Mouse (Mus musculus) liver (tissue): ENCODE measurements around the gene Pknox2.
A peak's percentile ranks its signal among the peaks of the same experiment; 100 is the strongest.

Source experiments
- DNase-seq: peaks from one replicate; pipeline ENCODE4 v3.0.0-alpha.2; 2020; ENCODE audit warnings: mixed read lengths

Gene Pknox2

DNA sequence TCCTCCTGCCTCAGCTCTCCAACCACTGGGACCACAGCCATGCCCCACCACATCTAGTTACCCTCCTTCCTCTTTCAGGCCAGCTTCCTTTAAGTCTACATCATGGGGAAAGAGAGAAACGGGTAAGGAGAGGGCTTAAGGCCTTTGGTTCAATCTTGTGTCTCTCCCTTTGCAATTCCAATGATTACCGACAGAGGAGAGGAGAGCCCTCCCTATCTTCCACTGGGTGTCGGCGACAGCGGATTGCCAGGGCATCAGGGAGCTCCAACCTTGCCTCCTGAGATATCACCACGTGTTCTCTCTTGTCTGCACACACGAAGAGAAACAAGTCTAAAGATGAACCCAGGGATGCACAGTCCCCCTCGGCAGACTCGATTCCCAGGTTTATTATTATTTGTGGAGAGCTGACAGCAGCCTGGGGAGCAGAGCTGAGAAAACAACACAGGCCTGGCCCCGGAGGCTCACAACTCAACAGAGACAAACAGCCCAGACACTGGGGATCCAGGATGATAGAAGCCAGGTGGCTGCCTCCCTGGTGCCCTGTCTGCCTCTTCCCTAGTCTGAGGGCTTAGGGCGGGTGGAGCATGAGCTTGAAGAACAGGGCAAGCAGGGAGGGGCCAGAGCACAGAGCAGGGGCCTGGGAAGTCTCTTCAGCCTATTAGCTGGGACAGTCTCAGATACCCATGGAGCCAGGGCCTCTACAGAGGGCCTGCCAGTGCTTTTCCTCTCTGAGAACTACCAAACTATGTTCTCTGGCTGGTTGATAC is 170.4 kb downstream of the Pknox2 start:
- DNase-seq = peak; percentile 11

DNA sequence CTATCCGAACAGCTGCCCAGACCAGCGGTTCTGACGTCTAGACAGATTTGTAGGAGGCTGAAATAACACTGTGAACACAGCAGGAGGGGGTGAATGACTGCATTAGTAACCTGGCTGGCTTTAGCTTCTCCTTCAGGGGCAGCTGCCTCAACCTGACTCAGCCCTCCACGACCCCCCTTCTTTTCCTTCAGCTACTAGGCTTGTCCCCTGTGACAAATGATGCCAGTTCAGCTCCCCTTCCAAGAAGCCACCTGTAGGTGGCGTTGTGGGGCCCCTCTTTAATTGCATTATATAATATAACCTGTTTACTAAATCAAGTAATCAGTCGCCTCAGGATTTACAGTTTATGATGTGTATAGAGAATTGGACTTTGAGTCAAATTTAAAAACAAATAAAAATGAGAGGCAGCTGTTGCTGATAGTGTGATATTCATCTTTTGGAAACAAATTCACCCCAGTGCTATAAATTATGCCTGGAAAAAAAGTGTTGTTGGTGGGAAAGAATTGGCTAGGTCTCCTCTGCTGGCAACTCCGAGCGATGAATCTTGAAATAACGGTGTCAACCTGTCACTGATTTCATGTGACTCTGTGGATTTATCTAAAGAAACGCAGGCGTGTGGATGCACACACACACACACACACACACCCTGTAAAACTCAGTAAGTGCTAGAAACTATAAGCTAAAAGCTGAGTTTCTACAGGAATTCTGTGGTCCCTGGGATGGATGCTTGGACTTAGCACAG is 173.6 kb downstream of the Pknox2 start:
- no peak for DNase-seq

DNA sequence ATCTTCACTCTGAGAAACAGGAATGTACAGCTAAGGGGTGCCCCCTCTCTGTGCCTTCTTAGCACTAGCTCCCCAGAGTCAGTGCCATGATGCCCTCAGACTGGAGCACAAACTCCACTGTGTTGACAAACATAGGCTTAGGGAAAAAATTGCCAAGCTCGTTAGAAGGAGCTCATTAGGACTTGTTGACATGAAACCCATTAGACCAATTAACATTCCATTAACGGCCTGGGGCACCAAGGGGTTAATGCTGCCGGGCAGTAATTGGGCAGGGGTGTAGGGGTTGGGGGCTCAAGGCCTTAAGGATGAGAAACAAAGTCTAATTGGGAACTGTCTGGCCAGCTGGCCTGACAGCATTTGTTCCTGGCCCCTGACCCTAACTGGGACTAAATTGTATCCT is 175.1 kb downstream of the Pknox2 start:
- no peak for DNase-seq

DNA sequence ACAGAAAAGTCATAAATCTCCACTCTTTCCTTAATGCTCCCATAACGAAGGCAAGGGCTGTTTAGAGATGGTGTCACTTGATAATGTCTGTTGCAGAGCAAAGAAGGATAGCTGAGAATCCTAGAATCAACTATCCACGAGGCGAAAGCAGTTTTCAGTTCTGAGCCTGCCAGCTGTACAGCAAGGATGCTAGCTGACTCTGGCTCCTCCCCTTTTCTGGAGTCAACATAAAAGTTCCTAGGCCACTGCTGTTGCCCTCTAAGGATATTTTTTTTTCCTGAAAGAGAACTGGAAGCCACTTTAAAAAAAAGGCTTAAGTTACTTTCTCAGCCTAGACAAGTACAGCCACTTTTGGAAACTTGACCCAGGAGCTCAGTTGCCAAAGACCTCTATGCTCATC is 176.1 kb downstream of the Pknox2 start:
- no peak for DNase-seq

DNA sequence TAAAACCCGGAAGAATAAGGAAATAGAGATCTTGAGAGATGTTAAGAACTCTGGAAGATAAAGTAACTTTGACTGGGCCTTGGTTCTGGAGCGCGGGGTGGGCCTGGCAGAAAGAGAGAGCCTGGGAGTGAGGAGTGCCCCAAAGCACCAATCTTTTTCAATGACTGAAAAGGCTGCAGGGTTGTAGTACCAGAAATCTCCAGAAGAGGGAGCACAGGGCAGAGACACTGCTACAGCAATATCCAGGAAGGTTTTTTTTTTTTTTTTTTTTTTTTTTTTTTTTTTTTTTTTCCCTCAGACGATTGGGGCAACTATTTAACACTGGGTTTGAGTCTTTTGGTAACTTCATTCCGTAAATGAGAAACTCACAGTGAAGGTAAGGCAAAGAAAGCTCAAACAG is 176.6 kb downstream of the Pknox2 start:
- peak; percentile 68 for DNase-seq

DNA sequence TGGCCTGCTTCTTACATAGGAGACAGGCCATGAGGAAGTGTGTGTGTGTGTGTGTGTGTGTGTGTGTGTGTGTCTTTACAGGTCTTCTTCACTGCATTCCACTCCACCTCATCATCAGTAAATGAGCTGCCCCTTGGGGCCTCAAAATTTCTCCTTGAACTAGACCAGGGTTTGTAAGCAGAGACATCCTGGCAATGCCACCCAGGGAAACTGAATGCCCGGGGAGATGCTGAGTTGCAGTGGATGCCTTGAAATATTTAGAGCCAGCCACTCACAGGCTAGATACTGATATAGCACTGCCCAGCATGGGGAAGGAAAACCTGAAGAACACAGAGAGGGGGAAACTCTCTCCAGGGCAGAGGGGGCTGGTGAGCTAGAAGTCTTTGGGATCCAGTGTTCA is 178.1 kb downstream of the Pknox2 start:
- DNase-seq = no peak

DNA sequence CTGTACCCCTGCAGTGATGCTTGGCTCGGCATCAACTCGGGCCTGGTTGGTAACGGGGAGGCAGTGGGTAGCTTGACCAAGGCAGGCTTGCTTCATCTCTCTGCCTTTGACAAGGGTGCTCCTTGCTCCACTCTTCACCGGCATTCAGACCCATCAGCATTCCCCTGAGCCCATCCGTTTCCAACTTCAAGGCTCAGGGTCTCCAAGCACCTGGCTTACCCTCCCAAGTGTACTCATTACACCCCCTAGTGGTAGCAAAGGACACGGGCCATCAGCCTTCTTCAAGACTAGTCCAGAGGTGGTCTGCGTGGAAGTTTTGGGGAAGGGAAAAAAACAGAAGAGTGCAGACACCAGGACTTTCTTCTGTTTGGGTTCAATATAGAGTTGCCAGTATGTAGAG is 178.5 kb downstream of the Pknox2 start:
- DNase-seq = peak; percentile 23

DNA sequence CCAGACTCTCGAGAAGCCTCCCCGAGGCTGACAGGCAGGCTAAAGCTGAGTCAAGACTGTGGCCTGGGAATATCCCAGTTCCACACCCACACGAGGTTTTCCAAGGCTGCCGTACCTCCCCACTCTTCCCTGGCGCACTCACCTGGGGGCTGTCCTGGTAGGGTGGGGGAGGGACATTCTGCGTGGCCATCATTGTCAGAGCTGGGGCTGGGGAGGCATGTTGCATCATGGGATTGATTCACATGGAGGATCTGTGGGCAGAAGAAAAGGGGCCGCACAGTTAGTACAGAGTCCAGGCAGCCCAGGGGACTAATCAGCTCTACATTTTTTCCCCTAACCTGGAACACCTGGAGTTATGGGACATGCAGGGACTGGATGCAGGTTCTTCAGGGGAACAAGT is 179.0 kb downstream of the Pknox2 start:
- DNase-seq = no peak

DNA sequence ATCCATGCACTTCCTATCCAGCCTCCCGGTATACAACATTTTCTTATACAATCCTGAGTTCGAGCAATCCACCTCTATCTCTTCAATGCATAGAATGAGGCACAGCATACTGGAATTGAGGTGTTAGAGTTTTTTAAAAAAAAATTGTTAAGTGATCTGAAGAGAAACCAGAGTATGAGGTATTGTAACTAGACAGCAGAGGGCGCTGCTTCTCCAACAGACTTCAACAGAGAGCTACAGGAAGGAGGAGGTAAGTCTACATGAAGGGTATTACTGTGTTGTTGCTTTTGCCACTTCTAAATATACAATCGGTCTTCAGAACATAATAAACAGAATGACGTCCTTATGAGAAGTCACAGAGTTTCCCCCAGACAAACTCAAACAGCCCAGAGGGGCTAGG is 181.5 kb downstream of the Pknox2 start:
- DNase-seq = peak; percentile 16

DNA sequence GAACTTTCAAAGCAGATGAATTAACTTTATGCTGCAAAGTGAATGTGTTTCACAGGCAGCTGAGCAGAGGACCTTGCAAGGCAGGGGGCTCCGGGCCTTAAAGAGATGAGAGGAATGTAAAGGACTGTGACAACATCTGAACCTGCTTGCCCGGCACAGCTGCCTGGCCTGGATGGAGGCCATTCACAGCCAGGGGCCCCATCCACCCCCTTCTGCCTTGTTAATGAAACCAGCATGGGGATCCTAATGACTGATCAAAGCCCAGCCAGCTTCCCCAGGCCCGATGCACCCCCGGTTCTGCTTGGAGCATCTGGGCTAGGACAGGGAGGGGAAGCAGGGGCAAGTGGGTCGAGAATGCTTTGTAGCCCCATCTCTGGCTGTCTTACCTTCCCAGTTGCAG is 183.0 kb downstream of the Pknox2 start:
- no peak for DNase-seq

DNA sequence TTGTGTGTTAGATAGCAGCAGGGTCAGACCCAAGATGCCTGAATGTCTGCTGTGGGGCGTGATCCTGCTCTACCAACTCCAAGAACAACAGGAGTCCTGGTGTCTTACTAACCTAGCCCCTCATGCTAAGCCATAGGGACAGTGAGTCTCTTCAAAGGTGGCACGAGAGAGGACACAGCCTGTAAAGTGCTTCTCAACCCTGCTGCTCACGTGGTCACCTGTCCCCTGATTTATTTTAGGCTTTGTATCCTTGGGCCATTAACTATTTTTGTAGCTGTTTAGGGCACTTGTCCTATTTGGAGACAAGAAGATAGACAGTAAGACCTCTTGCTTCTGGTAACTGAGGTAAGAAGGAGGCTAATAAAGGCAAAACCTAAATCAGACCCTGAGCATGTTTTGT is 183.7 kb downstream of the Pknox2 start:
- no peak for DNase-seq

DNA sequence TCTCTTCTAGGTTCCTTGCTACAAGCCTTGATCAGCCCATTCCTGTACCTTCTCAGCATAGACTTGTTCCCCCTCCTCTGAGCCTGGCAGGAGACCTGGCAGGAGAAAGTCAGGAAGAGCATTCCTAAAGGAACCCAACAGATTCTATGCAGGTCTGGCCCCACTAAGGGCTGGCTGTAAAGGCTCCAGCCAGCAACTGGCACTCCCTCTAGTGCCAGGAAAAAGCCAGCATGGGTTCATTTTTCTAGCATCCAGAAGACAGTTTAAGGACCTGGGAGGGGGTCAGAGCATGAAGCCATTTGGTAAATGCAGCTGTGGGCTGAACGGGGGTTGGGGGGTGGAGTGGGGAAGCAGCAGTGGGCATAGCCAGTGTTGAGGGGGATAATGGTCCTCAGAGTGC is 185.3 kb downstream of the Pknox2 start:
- no peak for DNase-seq

DNA sequence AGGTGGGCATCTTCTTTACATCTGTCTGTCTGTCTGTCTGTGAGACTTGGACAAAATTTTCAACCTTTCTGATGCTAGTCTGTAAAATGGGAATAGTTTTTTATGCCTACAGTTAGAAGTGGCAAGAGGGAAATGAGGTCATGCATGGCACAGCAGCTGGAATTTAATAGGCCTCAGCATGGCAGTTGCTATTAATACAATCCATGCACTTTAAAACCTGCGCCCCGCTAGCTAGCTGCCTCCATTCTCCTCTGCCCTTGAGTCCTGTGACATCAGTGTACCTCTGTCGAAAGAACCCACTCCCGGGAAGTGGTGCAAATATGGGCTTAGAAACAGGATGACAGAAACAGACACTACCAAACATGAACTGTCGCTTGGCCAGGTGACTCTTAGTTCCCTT is 186.1 kb downstream of the Pknox2 start:
- no peak for DNase-seq

DNA sequence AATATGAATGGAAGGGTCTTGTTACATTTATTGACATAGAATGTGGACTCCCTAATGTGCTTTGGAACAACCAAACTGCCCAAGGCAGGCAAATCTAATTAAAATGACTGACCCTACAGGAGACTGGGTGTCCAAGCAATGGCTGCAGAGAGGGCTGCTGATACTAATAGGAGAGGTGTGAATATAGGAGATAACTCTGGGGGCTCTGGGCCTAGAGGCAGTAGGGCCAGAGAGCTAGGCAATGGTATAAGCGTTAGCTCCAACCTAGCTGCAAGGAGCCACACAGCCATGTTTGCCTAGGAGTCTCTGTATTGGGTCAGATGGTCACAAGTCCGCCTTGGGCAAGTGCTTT is 196.1 kb downstream of the Pknox2 start:
- DNase-seq = no peak

DNA sequence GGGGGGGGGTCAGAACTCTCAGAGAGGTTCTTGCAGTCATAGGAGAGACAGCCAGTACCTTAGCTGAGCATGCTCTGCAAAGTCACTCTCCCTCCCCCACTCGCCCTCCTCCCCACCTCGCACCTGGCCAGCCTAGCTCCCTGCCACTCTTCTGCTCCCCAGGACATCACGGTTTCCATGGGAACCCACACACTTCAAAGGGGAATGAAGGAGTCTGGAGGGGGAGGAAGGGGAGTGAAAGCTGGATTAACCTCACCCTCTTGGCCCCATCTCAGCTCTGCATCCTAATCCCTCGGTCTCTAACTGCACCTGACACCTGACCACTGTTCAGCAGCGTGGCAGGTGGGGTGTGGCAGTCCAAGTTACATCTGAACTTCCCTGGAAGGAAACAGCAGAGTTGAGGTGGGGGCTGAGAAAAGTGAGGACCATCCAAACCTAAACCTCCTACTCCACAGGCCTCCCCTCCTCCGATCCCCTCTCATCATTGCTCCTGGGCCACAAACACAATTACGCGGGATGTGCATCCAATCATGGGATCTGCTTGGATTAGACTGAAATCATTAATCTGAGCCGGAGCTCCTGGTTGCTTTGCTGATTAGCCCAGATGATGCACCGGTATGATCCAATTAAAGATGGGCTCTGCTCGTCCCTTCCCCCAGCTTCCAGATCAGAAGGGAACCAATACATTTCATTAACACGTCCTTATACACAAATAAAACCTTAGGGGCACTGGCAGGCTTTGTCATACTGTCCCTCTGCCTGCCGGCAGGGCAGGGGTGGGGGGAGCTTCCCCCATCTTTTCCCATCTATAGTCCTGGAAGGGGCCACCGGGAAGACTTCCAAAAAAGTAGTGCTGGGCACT is 196.7 kb downstream of the Pknox2 start:
- no peak for DNase-seq

DNA sequence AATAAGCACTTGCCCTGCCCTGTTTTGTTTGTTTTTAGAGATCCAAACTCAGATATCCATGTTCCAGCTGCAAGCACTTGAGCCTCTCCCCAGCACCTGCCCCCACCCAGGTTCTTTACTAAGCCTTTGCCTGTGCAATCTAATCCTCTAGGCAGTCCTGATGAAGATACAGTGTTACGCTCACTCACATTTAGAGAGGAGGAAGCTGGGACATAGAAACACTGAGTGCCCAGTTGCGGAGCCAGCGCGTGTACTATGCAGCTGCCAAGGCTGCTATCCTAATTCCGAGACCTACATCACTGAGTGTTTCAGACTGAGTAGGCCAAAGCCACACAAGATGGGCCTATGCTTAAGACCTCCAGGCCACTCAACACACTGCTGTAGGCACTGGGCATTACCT is 199.0 kb downstream of the Pknox2 start:
- no peak for DNase-seq

DNA sequence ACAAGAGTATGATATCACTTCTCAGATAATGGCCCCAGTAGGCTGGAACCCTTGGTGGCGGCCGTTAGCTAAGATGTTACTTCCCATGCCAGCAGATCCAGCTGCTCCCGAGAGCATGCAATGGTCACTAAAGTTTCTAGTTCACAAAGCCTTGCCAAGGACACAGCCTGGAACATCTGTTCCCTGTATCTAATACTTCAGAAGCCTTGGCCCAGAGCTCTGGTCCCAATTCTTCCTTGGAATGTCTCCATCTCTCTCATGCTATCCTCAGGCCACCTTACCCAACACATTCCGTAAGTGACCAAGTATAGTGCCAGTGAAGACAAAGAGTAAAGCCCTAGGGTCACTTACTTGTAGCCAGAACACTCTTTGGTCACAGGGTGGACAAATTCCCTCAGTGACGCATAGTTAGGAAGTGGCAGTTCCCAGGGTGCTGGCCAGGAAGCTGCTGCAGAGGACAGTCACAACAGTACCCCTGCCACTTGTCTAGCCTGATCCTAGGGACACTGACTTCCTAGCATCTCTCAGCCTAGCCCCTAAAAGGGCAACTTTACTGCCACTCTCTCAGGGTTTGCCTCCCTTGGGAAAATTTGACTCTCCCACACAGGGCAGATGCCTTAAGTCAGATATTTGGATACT is 200.0 kb downstream of the Pknox2 start:
- no peak for DNase-seq

DNA sequence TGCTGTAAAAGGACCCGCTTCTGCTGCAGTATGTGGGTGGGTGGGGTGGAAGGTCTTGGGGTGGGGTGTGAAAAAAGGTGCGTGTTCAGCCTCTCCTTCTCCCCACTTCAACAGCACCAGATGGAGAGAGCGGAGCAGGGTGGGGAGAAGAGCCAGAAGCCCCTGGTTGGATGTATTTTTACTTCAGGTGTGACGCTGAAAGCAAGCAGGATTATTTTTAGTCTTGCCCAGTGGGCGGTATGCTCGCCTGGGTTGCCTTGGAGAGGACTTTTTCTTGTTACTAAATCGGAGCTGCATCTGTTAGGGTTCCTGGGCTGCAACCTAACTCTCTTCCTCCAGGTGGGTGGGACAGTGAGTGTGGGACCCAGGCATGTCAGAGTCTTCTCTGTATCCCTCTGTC is 202.4 kb downstream of the Pknox2 start:
- DNase-seq = no peak

DNA sequence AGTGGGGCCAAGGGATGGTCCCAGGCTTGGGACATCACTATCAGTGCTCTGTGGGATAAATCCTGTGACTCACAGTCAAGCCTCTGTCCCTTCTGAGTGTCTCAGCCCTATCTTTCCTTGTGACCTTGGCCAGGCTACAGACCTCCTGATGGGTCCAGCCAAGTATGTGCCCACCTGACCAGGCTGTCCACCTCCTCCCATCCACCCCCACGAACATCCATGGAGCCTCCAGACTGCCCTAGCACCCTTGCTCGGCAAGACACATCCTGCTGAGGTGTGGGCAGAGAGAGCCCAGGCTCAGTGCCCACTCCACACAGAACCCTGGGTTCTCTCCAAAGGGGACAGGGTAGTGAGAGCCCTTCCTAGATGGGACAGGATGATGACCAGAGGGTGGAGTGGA is 204.6 kb downstream of the Pknox2 start:
- DNase-seq = no peak

DNA sequence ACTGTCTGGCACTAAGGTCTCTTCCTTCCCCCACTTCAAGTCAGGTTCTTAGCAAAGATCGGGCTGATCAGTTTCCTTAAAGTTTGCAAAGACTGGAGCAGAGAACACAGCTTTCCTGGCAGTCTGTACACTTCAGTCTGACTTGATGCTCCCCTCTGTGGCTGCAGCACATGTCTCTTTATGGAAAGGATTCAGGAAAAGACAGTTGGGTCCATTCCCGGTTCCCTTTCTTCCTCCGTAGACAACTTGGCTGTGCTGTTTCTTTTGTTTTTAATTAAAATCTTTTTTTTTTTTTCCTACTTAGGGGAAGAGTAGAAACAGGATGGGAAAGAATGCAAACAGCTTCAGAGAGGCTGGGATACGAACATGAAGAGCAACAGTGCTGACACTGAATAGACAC is 205.1 kb downstream of the Pknox2 start:
- DNase-seq = no peak

DNA sequence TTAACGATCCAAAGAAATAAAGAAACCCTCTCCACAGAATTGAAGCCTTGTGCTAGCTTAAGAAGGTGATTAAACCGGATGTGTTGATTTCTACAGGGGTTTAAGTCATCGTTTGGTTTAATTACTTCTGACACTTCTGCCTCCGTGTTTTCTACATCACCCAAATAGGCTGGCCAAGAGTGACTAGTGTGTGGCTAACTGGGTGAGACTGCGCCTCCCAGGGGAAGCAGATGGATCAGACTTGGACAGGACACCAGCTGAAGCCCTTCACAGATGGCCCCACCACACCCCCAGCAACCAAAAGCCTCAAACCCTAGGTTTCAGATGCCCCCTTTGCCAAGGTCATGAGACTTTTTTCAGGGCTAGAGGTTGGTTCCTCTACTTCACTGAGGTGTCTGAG is 205.6 kb downstream of the Pknox2 start:
- no peak for DNase-seq

DNA sequence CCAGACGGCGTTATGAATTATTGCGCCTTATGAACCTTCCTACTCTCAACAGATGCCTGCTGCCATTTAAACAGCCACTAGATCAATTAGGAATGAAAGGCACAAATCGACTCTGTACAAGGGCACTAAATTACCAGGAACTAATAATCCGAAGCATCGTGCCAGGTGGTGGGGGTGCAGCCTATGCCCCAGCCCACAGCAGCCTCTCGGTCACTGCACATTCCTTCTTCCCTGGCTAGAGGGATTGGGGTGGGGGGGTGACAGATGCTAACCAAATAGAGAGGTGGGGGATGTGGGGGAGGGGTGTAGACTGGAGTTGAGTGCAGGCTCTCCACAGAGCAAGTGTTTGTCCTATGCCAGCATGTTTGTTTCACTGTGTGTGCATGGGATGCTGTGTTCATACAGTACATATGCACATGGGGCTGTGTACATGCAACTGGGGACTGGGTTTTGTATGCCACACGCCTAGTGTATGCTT is 208.6 kb downstream of the Pknox2 start:
- no peak for DNase-seq
